ENCODE assay signal across 9 mouse cellular contexts in genomic region chr10:60148087-60148486, GRCm38 (mm10). TPM values are rescaled to one million over a fixed set of nuclear protein-coding genes. Genes with fewer than 3 reads are reported as not detected.
DNase-seq lines count a peak whose midpoint lies in the region; ATAC-seq and TF ChIP-seq lines count a peak whose summit lies in the region.
"Had no signal": no experiment of that assay in that cellular context is flagged by ENCODE, and none has a peak within 500 bp of the region (broad histone marks: within the 10 kb centered on the region; RNA-seq: fewer than 3 reads in every experiment).

No protein-coding gene starts in this region.

- WGBS in cerebellum, adult 2 months, result 5% methylated on average over 5 of the region's 5 CpGs
- WGBS in forebrain, postnatal 0 days, result 3% methylated on average over 5 of the region's 5 CpGs
- WGBS in hindbrain, embryonic 14.5 days, result 3% methylated on average over 5 of the region's 5 CpGs
- 7% methylated on average over 5 of the region's 5 CpGs for WGBS in midbrain, embryonic 10.5 days
- 4% methylated on average over 5 of the region's 5 CpGs for WGBS in small intestine, adult 2 months

- H3K36me3 ChIP-seq in forebrain, postnatal 0 days (ENCODE audit: insufficient read depth), result no peaks in the 10 kb centered on the region
- no peaks in the 10 kb centered on the region for H3K36me3 ChIP-seq in hindbrain, embryonic 14.5 days (replicated peaks; ENCODE audit: control insufficient read depth, insufficient read depth)
- no peaks in the 10 kb centered on the region for H3K36me3 ChIP-seq in midbrain, embryonic 10.5 days
- no peaks in the 10 kb centered on the region for H3K36me3 ChIP-seq in small intestine, adult 2 months (ENCODE audit: control insufficient read depth, insufficient read depth, low read length)

- no peak overlapping the region for H3K27ac ChIP-seq in cerebellum, adult 2 months (ENCODE audit: insufficient read depth, low read length)
- H3K27ac ChIP-seq in forebrain, postnatal 0 days (ENCODE audit: low read depth, low read length), result no peak overlapping the region
- no peak overlapping the region for H3K27ac ChIP-seq in hindbrain, embryonic 14.5 days
- no peak overlapping the region for H3K27ac ChIP-seq in midbrain, embryonic 10.5 days (replicated peaks)
- no peak overlapping the region for H3K27ac ChIP-seq in small intestine, adult 2 months (ENCODE audit: insufficient read depth, low read depth, low read length)
- H3K27ac ChIP-seq: macrophage had no signal

- TF ChIP-seq CTCF in cerebellum, adult 2 months (IDR thresholded peaks at IDR 0.05; ENCODE audit: borderline replicate concordance, insufficient read depth, low read depth, low read length), result peak; percentile 94
- peak; percentile 95 for TF ChIP-seq CTCF in forebrain, postnatal 0 days (IDR thresholded peaks at IDR 0.05; ENCODE audit: low read depth)
- peak; percentile 96 for TF ChIP-seq CTCF in small intestine, adult 2 months (IDR thresholded peaks at IDR 0.05; ENCODE audit: extremely low read depth, insufficient read length, insufficient replicate concordance, low read depth, low read length)

- no peak overlapping the region for H3K4me3 ChIP-seq in cerebellum, adult 2 months (replicated peaks; ENCODE audit: insufficient read depth, low read depth, low read length)
- H3K4me3 ChIP-seq in forebrain, postnatal 0 days (ENCODE audit: low read depth, low read length), result no peak overlapping the region
- no peak overlapping the region for H3K4me3 ChIP-seq in hindbrain, embryonic 14.5 days (replicated peaks; ENCODE audit: low read length)
- no peak overlapping the region for H3K4me3 ChIP-seq in midbrain, embryonic 10.5 days
- H3K4me3 ChIP-seq in small intestine, adult 2 months (ENCODE audit: low read depth, low read length), result no peak overlapping the region

- no peaks in the 10 kb centered on the region for H3K9me3 ChIP-seq in forebrain, postnatal 0 days (ENCODE audit: low read length)
- H3K9me3 ChIP-seq in hindbrain, embryonic 14.5 days (ENCODE audit: control insufficient read depth, low read length), result no peaks in the 10 kb centered on the region
- H3K9me3 ChIP-seq in midbrain, embryonic 10.5 days (replicated peaks), result no peaks in the 10 kb centered on the region

- H3K4me1 ChIP-seq in cerebellum, adult 2 months (ENCODE audit: control insufficient read depth, insufficient read depth, low read length), result no peaks in the 10 kb centered on the region
- no peaks in the 10 kb centered on the region for H3K4me1 ChIP-seq in forebrain, postnatal 0 days (ENCODE audit: insufficient read depth)
- no peaks in the 10 kb centered on the region for H3K4me1 ChIP-seq in hindbrain, embryonic 14.5 days (replicated peaks; ENCODE audit: control insufficient read depth, insufficient read depth, low read length)
- H3K4me1 ChIP-seq in midbrain, embryonic 10.5 days, result peaks cover 5% of the 10 kb centered on the region; the same call in 1 of the 2 replicates
- H3K4me1 ChIP-seq in small intestine, adult 2 months (ENCODE audit: control insufficient read depth, insufficient read depth, insufficient read length, low read length), result peaks cover 6% of the 10 kb centered on the region

- no peak overlapping the region for H3K9ac ChIP-seq in forebrain, postnatal 0 days
- H3K9ac ChIP-seq in hindbrain, embryonic 14.5 days, result no peak overlapping the region

- H3K4me2 ChIP-seq in forebrain, postnatal 0 days (ENCODE audit: low read depth), result no peak overlapping the region
- no peak overlapping the region for H3K4me2 ChIP-seq in hindbrain, embryonic 14.5 days (replicated peaks)

- H3K27me3 ChIP-seq in cerebellum, adult 2 months (ENCODE audit: control insufficient read depth, insufficient read depth, low read length), result no peaks in the 10 kb centered on the region
- H3K27me3 ChIP-seq in forebrain, postnatal 0 days (ENCODE audit: insufficient read depth, low read length), result no peaks in the 10 kb centered on the region
- H3K27me3 ChIP-seq in hindbrain, embryonic 14.5 days (ENCODE audit: control insufficient read depth, insufficient read depth, low read length), result no peaks in the 10 kb centered on the region
- H3K27me3 ChIP-seq in midbrain, embryonic 10.5 days (ENCODE audit: low read depth, poor library complexity, severe bottlenecking), result no peaks in the 10 kb centered on the region
- no peaks in the 10 kb centered on the region for H3K27me3 ChIP-seq in small intestine, adult 2 months (ENCODE audit: control insufficient read depth, insufficient read depth, low read length)

- peak; percentile 58 for DNase-seq in WW6 (ENCODE audit: low read depth, low spot score)
- DNase-seq in cerebellum, adult 2 months, result peak; percentile 70 to 82
- DNase-seq in forebrain, postnatal 0 days, result peak; percentile 85
- DNase-seq in hindbrain, embryonic 14.5 days (ENCODE audit: low spot score), result peak; percentile 91
- DNase-seq in layer of hippocampus, postnatal 36 days, result peak; percentile 67
- peak; percentile 77 for DNase-seq in midbrain, embryonic 10.5 days (ENCODE audit: low spot score)
- DNase-seq in yolk sac, embryonic 10.5 days (ENCODE audit: low spot score), result peak; percentile 48

- peak; percentile 76 for ATAC-seq in forebrain, postnatal 0 days
- ATAC-seq in hindbrain, embryonic 14.5 days (ENCODE audit: low FRiP score), result peak; percentile 67

- TF ChIP-seq POLR2A in cerebellum, adult 2 months (IDR thresholded peaks at IDR 0.05; ENCODE audit: borderline replicate concordance, insufficient read depth, low read length), result no peak
- TF ChIP-seq POLR2A in small intestine, adult 2 months (IDR thresholded peaks at IDR 0.05; ENCODE audit: low read depth, low read length), result no peak

RNA-seq across cellular contexts. Expression of gene Spock2, which starts 42.1 kb away (rescaled TPM):
- polyA plus RNA-seq in cerebellum, adult 2 months (2012; rRNA removed), result 499 and 502 TPM in 2 replicates
- 156 and 215 TPM in 2 replicates for total RNA-seq in forebrain, postnatal 0 days (2014; rRNA removed)
- 50.7 and 84.8 TPM in 2 replicates for polyA plus RNA-seq in forebrain, postnatal 0 days (2015; fragmentation: Nextera tagmentation; extraction: Ambion mirVana)
- polyA plus RNA-seq in hindbrain, embryonic 14.5 days (2014; fragmentation: Nextera tagmentation; extraction: Ambion mirVana), result 85.3 and 88.8 TPM in 2 replicates
- total RNA-seq in layer of hippocampus, postnatal 36 days (2021), result 100 to 1,000 TPM; 493 to 502 TPM
- polyA plus RNA-seq in midbrain, embryonic 10.5 days (2016; fragmentation: Nextera tagmentation; extraction: Ambion mirVana), result 7.9 and 16.0 TPM in 2 replicates
- 2.6 and 2.8 TPM in 2 replicates for polyA plus RNA-seq in small intestine, adult 2 months (2012; rRNA removed)
- polyA plus RNA-seq: macrophage had no signal
